Mouse (Mus musculus) right cerebral cortex, adult 18-20 months (tissue): Measurements from ENCODE around the gene Prorsd1.

Experiments
- DNase-seq: peaks from one replicate; pipeline ENCODE4 v3.0.0; 2022; ENCODE audit warnings: mixed read lengths

Gene Prorsd1

DNA sequence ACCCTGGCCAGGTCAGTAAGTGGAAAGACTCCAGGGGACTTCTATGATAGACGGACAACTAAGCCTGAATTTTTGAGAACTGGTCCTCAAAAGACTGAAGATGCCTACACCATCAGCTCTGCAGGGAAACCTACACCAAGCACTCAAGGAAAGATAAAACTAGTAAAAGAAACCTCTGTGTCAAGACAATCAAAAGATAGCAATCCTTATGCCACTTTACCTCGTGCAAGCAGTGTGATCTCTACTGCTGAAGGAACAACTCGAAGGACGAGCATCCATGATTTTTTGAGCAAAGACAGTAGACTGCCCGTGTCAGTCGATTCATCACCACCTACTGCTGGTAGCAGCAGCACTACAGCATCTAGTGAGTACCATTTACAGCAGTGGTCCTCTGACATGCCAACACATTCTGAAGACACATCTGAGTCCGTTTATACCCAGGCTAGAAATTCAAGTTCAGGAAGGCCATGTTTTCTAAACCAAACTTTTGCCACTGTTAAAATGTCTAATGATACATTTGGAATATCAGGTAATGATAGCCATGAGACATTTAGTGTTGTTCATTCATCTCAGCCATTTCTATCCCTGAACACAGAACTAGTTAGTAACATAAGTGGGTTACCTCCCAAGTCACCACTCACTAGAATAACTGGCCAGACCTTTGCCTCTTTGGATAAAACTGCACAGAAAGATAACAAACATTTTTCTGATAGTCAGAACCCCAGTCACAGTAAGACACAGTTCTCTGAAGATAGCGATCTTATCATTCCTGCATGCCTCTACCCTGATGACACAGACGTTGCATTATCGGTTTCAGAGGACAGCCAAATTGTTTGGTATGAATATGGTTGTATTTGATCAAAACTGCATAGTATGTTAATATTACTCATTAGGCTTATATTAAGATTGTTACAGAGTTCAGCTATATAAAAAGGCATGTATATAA is 10.6 kb downstream of the Prorsd1 start:
- DNase-seq, result no peak

DNA sequence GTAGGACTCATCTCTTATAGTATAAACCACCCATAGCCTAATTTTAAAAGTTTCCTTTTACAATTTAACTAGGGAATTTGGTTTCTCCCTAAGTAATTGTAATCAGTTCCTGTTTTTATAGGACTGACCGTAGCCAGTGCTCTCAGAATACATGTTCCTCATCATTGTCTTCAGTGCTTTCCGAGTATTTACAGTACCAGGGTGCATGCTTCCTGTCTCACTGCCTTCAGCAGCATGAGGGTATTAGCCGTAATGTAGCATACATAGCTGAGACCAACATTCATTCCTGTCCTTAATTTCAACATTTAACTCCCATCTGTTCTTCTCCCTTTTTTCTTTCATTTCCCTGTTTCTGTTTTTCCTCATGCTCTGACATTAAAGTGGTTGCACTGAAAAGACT is 17.9 kb downstream of the Prorsd1 start:
- DNase-seq, result no peak

DNA sequence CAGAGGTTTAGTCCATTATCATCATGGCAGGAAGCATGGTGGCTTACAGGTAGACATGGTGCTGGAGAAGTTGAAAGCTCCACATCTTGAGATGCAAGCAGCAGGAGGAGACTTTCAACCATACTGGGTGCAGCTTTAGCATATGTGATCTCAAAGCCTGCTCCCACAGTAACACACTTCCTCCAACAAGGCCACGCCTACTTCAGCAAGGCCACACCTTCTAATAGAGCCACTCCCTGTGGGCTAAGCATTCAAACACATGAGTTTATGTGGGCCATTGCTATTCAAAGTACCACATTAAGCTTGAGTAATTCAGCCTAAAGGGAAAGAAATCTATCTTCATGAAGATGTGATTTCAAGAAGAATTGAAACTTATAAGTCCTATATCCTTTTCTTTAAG is 21.7 kb downstream of the Prorsd1 start:
- no peak for DNase-seq

DNA sequence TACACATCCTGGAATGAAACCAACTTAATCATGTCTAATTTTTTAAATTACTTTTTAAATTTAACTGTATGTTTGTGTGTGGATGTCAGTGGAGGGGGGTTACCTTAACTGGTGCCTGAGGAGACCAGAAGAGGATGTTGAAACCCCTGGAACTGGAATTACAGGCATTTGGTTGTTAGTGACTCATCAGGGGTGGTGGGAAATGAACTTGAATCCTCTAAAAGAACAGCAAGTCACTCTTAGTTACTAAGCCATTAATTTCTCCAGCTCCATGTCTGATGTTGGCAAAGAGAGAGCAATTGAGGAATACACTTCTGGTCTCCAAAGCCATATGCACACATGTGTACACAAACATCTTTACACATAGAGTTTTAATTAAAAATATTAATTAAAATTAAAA is 40.2 kb downstream of the Prorsd1 start:
- no peak for DNase-seq
